Comparison of ENCODE assay signal across 22 mouse cellular contexts in the genomic region with DNA sequence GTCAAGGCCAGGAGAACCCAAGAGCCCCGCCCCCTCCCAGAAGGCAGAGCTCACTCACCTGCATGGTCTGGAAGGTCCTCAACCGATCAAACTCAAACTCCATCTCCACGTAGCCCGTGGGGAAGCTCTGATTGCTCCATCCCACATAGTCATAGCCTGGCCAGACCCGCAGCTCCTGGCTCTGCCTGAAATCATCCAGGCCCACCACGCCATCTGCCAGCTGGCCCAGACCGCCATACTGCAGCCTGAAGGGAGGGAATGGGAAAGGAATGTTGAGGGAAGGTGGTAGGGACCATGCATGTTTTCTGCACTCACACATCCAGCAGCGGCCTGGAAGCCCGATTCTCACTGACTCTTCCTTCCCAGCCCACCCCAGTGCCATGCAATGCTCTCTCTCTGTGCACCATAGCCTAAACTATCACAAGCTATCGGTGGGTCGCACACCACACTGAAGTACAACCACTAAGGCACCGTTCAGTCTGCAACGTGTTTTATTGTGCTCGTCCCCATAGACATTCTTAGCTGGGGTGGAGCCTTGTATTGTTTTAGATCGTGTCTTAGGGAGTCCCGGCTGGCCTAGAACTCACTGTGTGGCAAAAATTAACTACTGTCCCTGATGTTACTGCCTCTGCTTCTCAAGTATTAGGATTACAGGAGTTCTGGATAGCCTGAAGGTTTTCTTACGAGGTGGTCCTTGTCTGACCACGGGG. TPM values are rescaled to one million over a fixed set of nuclear protein-coding genes. Genes with fewer than 3 reads are reported as not detected.
"Had no signal": no experiment of that assay in that cellular context is flagged by ENCODE, and none has a peak within 500 bp of the region (broad histone marks: within the 10 kb centered on the region; RNA-seq: fewer than 3 reads in every experiment).

No protein-coding gene starts in this region.

- H3K4me1 ChIP-seq: neural tube, embryonic 15.5 days; stomach, embryonic 15.5 days had no signal

- H3K4me3 ChIP-seq: midbrain, embryonic 10.5 days; midbrain, embryonic 13.5 days; midbrain, embryonic 15.5 days; myocyte; neural tube, embryonic 13.5 days; neural tube, embryonic 15.5 days; stomach, embryonic 15.5 days had no signal

- H3K27ac ChIP-seq: midbrain, embryonic 10.5 days; midbrain, embryonic 13.5 days; midbrain, embryonic 15.5 days; neural tube, embryonic 13.5 days; neural tube, embryonic 15.5 days; stomach, embryonic 15.5 days; stomach, postnatal 0 days had no signal

- H3K9ac ChIP-seq: lung, embryonic 14.5 days; midbrain, embryonic 15.5 days; neural tube, embryonic 13.5 days; neural tube, embryonic 15.5 days; stomach, embryonic 15.5 days had no signal

- DNase-seq: lung, adult 18-20 months; lung, embryonic 14.5 days; lung, postnatal 10 days; lung, postnatal 4 days; retina, postnatal 1 day; right cerebral cortex, adult 18-20 months; right cerebral cortex, postnatal 14 days; thymus, adult 2 months; thymus, postnatal 25 days; thymus, postnatal 4 days had no signal

- H3K9me3 ChIP-seq: midbrain, embryonic 10.5 days; midbrain, embryonic 13.5 days; midbrain, embryonic 15.5 days; neural tube, embryonic 13.5 days; neural tube, embryonic 15.5 days; stomach, embryonic 15.5 days had no signal

- H3K27me3 ChIP-seq: midbrain, embryonic 13.5 days; midbrain, embryonic 15.5 days; neural tube, embryonic 13.5 days; neural tube, embryonic 15.5 days; stomach, embryonic 15.5 days had no signal

RNA-seq across cellular contexts. Expression of gene Ddr1, which starts 14.3 kb away (rescaled TPM):
- total RNA-seq: megakaryocyte-erythroid progenitor cell, adult 5-6 weeks had no signal

RNA-seq across cellular contexts. Expression of gene Mucl3, which starts 46.6 kb away (rescaled TPM):
- total RNA-seq: megakaryocyte, adult 5-6 weeks; megakaryocyte-erythroid progenitor cell, adult 5-6 weeks had no signal
- polyA plus RNA-seq: midbrain, embryonic 13.5 days; midbrain, embryonic 15.5 days; neural tube, embryonic 11.5 days; neural tube, embryonic 15.5 days; spleen, adult 2 months had no signal
